Mouse (Mus musculus) E14TG2a.4 (cell line): ENCODE data around the gene R3hdml.

Source experiments
- CTCF ChIP-seq: conservative IDR thresholded peaks from 2 replicates; pipeline ENCODE4 v1.5.1; 2014; ENCODE audit warnings: low read length
- NANOG ChIP-seq: IDR thresholded peaks from 2 replicates; pipeline ENCODE4 v1.6.1; 2014; ENCODE audit warnings: borderline replicate concordance, low read length, mixed read lengths
- POU5F1 ChIP-seq: IDR thresholded peaks from 2 replicates; pipeline ENCODE4 v1.6.1; 2014; ENCODE audit warnings: low read length, borderline replicate concordance

- TF ChIP-seq CTCF: no peak
- no peak for TF ChIP-seq NANOG
- TF ChIP-seq POU5F1: no peak
These were observed 33.4 kb upstream of the R3hdml start for GRCm38 (mm10) chr2:163458539-163459265.
